ENCODE assay signal across 22 mouse cellular contexts in genomic region chr2:171689102-171689501, GRCm38 (mm10).
DNase-seq lines count a peak whose midpoint lies in the region; ATAC-seq and TF ChIP-seq lines count a peak whose summit lies in the region.
"Had no signal": no experiment of that assay in that cellular context is flagged by ENCODE, and none has a peak within 500 bp of the region (broad histone marks: within the 10 kb centered on the region; RNA-seq: fewer than 3 reads in every experiment).

No protein-coding gene starts in this region.

- no peak overlapping the region for H3K4me3 ChIP-seq in heart, embryonic 11.5 days (ENCODE audit: low read depth, low read length)
- no peak overlapping the region for H3K4me3 ChIP-seq in lung, embryonic 14.5 days (ENCODE audit: low read depth, low read length)
- no peak overlapping the region for H3K4me3 ChIP-seq in lung, embryonic 16.5 days (ENCODE audit: low read length)

- H3K27ac ChIP-seq in heart, embryonic 11.5 days (ENCODE audit: low read depth, low read length): no peak overlapping the region
- H3K27ac ChIP-seq in lung, embryonic 14.5 days (ENCODE audit: low read depth): no peak overlapping the region
- no peak overlapping the region for H3K27ac ChIP-seq in lung, embryonic 16.5 days (ENCODE audit: low read length)

- no peaks in the 10 kb centered on the region for H3K27me3 ChIP-seq in heart, embryonic 11.5 days (ENCODE audit: control insufficient read depth, insufficient read depth, low read length)
- H3K27me3 ChIP-seq in lung, embryonic 14.5 days (ENCODE audit: insufficient read depth, low read length): no peaks in the 10 kb centered on the region
- no peaks in the 10 kb centered on the region for H3K27me3 ChIP-seq in lung, embryonic 16.5 days (ENCODE audit: control insufficient read depth, insufficient read depth, low read depth, low read length)
- H3K27me3 ChIP-seq: CH12.LX, Patski had no signal

- H3K9ac ChIP-seq in heart, embryonic 11.5 days (ENCODE audit: low read depth, low read length): no peak overlapping the region
- H3K9ac ChIP-seq in lung, embryonic 14.5 days: no peak overlapping the region
- H3K9ac ChIP-seq in lung, embryonic 16.5 days (ENCODE audit: low read length): no peak overlapping the region

- TF ChIP-seq CTCF in lung, embryonic 14.5 days (IDR thresholded peaks at IDR 0.05; ENCODE audit: low read depth): no peak

- no peaks in the 10 kb centered on the region for H3K4me1 ChIP-seq in heart, embryonic 11.5 days (ENCODE audit: control insufficient read depth, insufficient read depth, low read length)
- H3K4me1 ChIP-seq in lung, embryonic 14.5 days (ENCODE audit: insufficient read depth): no peaks in the 10 kb centered on the region
- 0 out of 2 replicates have a peak, but pooled peaks cover 6% of the 10 kb centered on the region for H3K4me1 ChIP-seq in lung, embryonic 16.5 days (replicated peaks; ENCODE audit: control insufficient read depth, insufficient read depth, low read length)

- H3K36me3 ChIP-seq in heart, embryonic 11.5 days (ENCODE audit: control insufficient read depth, insufficient read depth, low read length): no peaks in the 10 kb centered on the region
- no peaks in the 10 kb centered on the region for H3K36me3 ChIP-seq in lung, embryonic 14.5 days (ENCODE audit: insufficient read depth)
- no peaks in the 10 kb centered on the region for H3K36me3 ChIP-seq in lung, embryonic 16.5 days (ENCODE audit: control insufficient read depth, insufficient read depth, low read length)
- H3K36me3 ChIP-seq: G1E had no signal

- 5% methylated on average over 4 of the region's 4 CpGs for WGBS in heart, embryonic 11.5 days (ENCODE audit: insufficient replicate concordance)
- WGBS in lung, embryonic 14.5 days: 7% methylated on average over 4 of the region's 4 CpGs
- WGBS in lung, embryonic 16.5 days: 4% methylated on average over 4 of the region's 4 CpGs

- ATAC-seq in heart, embryonic 11.5 days (replicated peaks; ENCODE audit: insufficient number of reproducible peaks, low FRiP score, low TSS enrichment): no peak
- peak; percentile 75; the same call in 1 of the 2 replicates for ATAC-seq in lung, embryonic 14.5 days (ENCODE audit: insufficient read depth)
- peak; percentile 60; the same call in 1 of the 2 replicates for ATAC-seq in lung, embryonic 16.5 days (ENCODE audit: low read depth)
- ATAC-seq: activated CD4-positive, CD25-positive, alpha-beta regulatory T cell, adult 4 months; CD4-positive, CD25-positive, alpha-beta regulatory T cell, adult 4 months; Patski had no signal

- no peaks in the 10 kb centered on the region for H3K9me3 ChIP-seq in heart, embryonic 11.5 days (replicated peaks; ENCODE audit: control insufficient read depth, low read length)
- no peaks in the 10 kb centered on the region for H3K9me3 ChIP-seq in lung, embryonic 14.5 days (ENCODE audit: low read depth, low read length)
- no peaks in the 10 kb centered on the region for H3K9me3 ChIP-seq in lung, embryonic 16.5 days (ENCODE audit: control insufficient read depth, low read length)

- no peak overlapping the region for H3K4me2 ChIP-seq in heart, embryonic 11.5 days
- no peak overlapping the region for H3K4me2 ChIP-seq in lung, embryonic 14.5 days
- H3K4me2 ChIP-seq in lung, embryonic 16.5 days (ENCODE audit: low read depth, low read length): no peak overlapping the region

- DNase-seq in heart, adult 11 months: peak; percentile 9
- peak; percentile 18 for DNase-seq in lung, embryonic 14.5 days
- DNase-seq in lung, adult 18-20 months: no peak
- no peak for DNase-seq in lung, postnatal 25 days (ENCODE audit: low spot score)
- peak; percentile 12 for DNase-seq in retina, postnatal 1 day
- no peak for DNase-seq in retina, embryonic 14.5 days (ENCODE audit: low spot score)
- DNase-seq: adrenal gland, adult 2 months; adrenal gland, adult 8-10 months; adrenal gland, postnatal 10 days; adrenal gland, postnatal 14 days; adrenal gland, postnatal 25 days; adrenal gland, postnatal 36 days; B cell, adult 2 months; cerebellum, adult 11 months; cerebellum, adult 11-12 months had no signal

Comparison
In these comparisons a context has a peak if more than half of its experiments do, and no peak if none do; other contexts are left out.
1. DNase-seq: peak in heart, adult 11 months (single experiment), lung, embryonic 14.5 days (single experiment) and retina, postnatal 1 day (single experiment); none in lung, adult 18-20 months (0 of 2), lung, postnatal 25 days (single experiment) and retina, embryonic 14.5 days (single experiment).